Mouse (Mus musculus) C2C12 (cell line): ENCODE measurements at regions not wholly inside any gene's neighbourhood (a gene's known extent, or its start where the extent isn't known, plus 50 kb on each side); places are given as distances from the start of the nearest gene placed in this dataset.

ENCODE experiments used
- CEBPB ChIP-seq: IDR thresholded peaks from one replicate; pipeline ENCODE4 v1.6.1; 2011; ENCODE audit warnings: low read depth, mild to moderate bottlenecking, control low read depth, moderate library complexity
- CTCF ChIP-seq: IDR thresholded peaks from one replicate; pipeline ENCODE4 v1.5.1; 2011; ENCODE audit not compliant: control insufficient read depth, insufficient read depth, insufficient read length
- MYOG ChIP-seq: IDR thresholded peaks from one replicate; pipeline ENCODE4 v1.6.1; 2011; ENCODE audit not compliant: control insufficient read depth, insufficient read length; ENCODE audit errors: extremely low read depth
- USF1 ChIP-seq: IDR thresholded peaks from one replicate; pipeline ENCODE4 v1.6.1; 2011; ENCODE audit warnings: low read depth, mild to moderate bottlenecking, control low read depth, moderate library complexity

- TF ChIP-seq CTCF (no peak), MYOG (no peak), CEBPB (no peak), USF1 (no peak)
Measured at GRCm38 (mm10) chr5:35204049-35204448, 74.1 kb upstream of the Adra2c start.
